Mouse (Mus musculus): ENCODE data around the gene Atp9a. TPM values are rescaled to one million over a fixed set of nuclear protein-coding genes. Genes with fewer than 3 reads are reported as not detected.

Atp9a gene
- polyA plus RNA-seq, 1 experiment from 2014 or later, result 13.8 TPM

DNA sequence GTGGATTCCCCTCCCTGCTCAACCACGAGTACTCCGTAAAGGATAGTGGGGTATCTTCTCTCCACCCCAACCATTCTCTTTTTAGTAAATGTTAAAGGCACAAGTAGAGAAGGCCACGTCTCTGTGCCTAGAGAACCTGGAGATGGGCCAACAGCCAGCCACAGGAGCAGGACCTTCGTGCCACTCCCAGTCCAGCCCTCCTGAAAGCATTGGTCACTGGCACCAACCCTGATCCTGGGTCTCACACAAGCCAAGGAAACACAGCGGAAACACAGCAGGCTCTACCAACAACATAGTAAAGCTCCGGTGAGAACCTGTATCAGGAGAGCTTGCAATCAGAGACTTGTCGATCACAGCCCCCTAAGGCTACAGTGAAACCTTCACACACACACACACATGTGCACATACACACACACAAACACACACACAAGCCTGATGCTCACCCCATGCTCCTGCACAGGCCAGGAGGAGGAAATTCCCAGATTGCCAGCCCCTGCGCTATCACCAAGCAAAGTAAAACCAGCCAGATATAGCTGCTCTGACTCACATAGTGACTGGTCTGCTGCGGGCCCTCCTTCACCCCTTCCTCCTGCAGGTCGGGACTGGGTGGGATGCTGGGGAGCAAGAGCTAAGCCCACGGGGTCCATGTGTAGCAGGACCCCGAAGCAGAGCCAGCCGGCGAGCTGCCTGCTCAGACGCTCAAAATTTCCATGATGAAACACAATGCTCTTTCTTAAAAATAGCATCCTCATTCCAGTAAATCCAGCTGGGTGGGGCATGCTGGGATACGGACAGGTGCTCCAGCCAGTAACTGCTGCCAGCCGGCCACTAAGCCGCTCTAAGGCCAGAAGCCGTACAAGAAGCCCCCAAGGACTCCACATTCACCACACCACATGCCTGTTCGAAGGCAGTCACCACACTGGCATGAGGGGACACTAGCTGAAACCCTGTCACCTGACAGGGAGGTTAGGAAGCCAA lies 29.7 kb downstream of the Atp9a start:
- Histone ChIP-seq H3K4me1 (replicated peaks) (peaks cover 12% of the 10 kb centered on the region), H3K27ac (peak overlapping the region; percentile 40; the same call in 1 of the 2 replicates), H3K36me3 (no peaks in the 10 kb centered on the region), H3K9me3 (replicated peaks) (no peaks in the 10 kb centered on the region), H3K9ac (0 out of 2 replicates have a peak overlapping the region, but pooled peaks have one; percentile 26), H3K4me3 (peak overlapping the region; percentile 23; the same call in 1 of the 2 replicates), H3K27me3 (no peaks in the 10 kb centered on the region), H3K4me2 (peak overlapping the region; percentile 51)
- 50% methylated on average over 20 of the region's 20 CpGs for WGBS
- no peak for ATAC-seq (replicated peaks; ENCODE audit: insufficient number of reproducible peaks, insufficient read depth, low FRiP score, low read depth)

DNA sequence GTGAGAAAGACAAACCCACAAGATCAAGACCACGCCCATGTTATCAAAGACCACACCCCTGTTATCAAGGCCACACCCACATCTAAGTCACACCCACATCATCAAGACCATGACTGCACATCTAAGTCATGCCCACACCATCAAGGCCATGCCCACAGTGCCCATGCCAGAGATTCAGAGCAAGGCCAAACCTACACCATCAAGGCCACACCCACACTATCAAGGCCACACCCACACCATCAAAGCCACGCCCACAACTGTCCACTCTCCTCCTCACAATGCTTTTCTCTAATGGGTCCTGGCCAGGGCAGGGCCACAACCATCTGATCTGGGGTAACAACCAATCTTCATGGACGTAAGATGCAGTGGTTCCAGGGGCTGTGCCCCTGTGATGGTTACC lies 31.2 kb downstream of the Atp9a start:
- no peak overlapping the region for H3K4me2 ChIP-seq
- peaks cover 2% of the 10 kb centered on the region; the same call in 1 of the 2 replicates for H3K36me3 ChIP-seq
- H3K27me3 ChIP-seq, result no peaks in the 10 kb centered on the region
- H3K4me3 ChIP-seq, result no peak overlapping the region
- no peak overlapping the region for H3K27ac ChIP-seq
- peaks cover 12% of the 10 kb centered on the region for H3K4me1 ChIP-seq (replicated peaks)
- no peaks in the 10 kb centered on the region for H3K9me3 ChIP-seq (replicated peaks)
- no peak for ATAC-seq (replicated peaks; ENCODE audit: insufficient number of reproducible peaks, insufficient read depth, low FRiP score, low read depth)
- H3K9ac ChIP-seq, result no peak overlapping the region
- 72% methylated on average over 3 of the region's 3 CpGs for WGBS

DNA sequence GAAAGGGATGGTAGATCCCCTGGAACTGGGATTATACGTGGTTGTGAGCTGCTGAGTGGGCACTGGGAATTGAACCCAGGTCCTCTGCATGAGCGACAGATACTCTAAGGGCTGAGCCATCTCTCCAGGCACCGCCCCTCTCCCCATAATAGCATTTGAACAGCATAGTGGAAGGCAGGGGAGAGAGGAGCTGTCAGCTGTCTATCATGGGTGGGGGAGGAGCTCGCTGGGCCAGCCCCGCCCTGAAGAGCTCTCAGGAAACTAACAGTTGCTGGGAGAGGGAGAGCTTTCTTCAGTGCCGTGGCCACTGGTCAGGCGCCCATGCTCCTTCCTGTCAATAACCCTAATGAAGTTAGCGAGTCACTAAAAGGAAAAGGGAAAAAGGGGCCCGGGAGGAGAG lies 34.4 kb downstream of the Atp9a start:
- peaks cover 8% of the 10 kb centered on the region for H3K4me1 ChIP-seq (replicated peaks)
- no peak overlapping the region for H3K4me3 ChIP-seq
- H3K36me3 ChIP-seq, result peaks cover 5% of the 10 kb centered on the region; the same call in 1 of the 2 replicates
- no peak for ATAC-seq (replicated peaks; ENCODE audit: insufficient number of reproducible peaks, insufficient read depth, low FRiP score, low read depth)
- no peak overlapping the region for H3K4me2 ChIP-seq
- WGBS, result 34% methylated on average over 9 of the region's 9 CpGs
- no peaks in the 10 kb centered on the region for H3K9me3 ChIP-seq (replicated peaks)
- no peak overlapping the region for H3K27ac ChIP-seq
- no peak overlapping the region for H3K9ac ChIP-seq
- no peaks in the 10 kb centered on the region for H3K27me3 ChIP-seq

DNA sequence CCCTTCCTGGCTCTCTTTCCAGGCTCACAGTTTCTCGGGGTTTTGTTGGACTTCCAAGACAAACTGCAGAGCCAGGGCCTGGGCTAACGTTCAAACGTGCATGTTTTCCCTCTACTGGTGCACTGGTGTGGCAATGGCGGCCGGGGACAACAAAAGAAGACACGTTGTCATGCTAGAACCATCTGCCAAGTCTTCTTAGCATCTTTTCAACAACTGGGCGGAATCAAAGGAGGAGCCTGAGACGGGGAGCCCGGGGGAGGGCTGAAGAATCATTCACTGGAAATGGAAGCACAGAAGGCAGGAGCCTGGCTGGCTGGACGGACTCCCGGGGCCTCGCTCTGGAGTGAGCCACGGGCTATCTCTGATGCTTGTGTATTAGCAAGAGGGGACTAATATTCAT lies 39.9 kb downstream of the Atp9a start:
- Histone ChIP-seq H3K9ac (no peak overlapping the region), H3K36me3 (peaks cover 5% of the 10 kb centered on the region; the same call in 1 of the 2 replicates), H3K27ac (no peak overlapping the region), H3K27me3 (no peaks in the 10 kb centered on the region), H3K4me3 (no peak overlapping the region), H3K4me1 (replicated peaks) (no peaks in the 10 kb centered on the region), H3K4me2 (no peak overlapping the region), H3K9me3 (replicated peaks) (no peaks in the 10 kb centered on the region)
- no peak for ATAC-seq (replicated peaks; ENCODE audit: insufficient number of reproducible peaks, insufficient read depth, low FRiP score, low read depth)
- 50% methylated on average over 13 of the region's 13 CpGs for WGBS

DNA sequence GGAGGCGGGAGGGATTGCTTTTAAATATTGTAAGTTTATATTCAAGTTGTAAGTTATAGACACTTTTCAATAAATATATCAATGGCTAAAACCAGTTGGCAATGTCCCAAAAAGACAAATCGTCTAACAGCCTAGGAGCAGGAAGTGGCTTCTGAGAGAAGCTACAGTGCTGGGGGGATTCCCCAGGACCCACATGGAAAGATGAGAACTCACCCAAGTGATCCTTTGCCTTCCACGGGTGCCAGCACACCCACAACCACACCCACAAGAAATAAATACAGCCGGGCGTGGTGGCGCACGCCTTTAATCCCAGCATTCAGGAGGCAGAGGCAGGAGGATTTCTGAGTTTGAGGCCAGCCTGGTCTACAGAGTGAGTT lies 47.2 kb downstream of the Atp9a start:
- ATAC-seq (replicated peaks; ENCODE audit: insufficient number of reproducible peaks, insufficient read depth, low FRiP score, low read depth), result no peak
- WGBS, result 82% methylated on average over 7 of the region's 7 CpGs
- peaks cover 4% of the 10 kb centered on the region; the same call in 1 of the 2 replicates for H3K27me3 ChIP-seq

DNA sequence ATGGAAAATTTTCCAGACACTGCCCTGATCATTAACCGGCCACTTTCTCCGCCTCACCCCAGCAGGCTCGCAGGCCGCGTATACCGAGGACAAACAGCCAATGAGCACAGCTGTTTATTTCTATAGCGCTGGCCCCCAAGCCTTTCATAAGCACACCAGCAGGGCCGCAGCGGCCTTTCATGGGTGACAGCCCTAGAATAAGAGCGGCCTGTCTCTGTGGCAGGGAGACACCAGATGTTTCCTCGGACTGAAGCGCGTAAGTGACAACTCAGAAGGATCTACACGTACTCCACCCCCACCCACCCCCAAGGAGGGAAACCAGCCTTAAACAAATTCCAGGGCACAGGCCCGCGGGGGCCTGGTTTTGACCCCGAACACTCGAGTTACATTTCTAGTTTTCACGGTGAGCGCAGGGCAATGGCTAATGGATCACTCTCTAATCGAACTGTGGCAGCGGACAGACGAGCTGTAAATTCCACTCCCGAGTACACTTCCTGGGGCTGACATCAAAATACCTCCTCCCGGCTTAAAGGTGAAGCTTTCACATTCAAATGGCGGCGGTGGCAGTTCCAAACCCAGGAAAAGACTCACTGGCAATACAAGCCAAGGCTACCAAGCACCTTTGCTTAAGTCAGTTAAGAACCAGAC lies 47.7 kb downstream of the Atp9a start:
- Histone ChIP-seq H3K4me3 (peak overlapping the region; percentile 12; the same call in 1 of the 2 replicates), H3K9ac (no peak overlapping the region), H3K9me3 (replicated peaks) (no peaks in the 10 kb centered on the region), H3K4me2 (peak overlapping the region; percentile 40), H3K36me3 (no peaks in the 10 kb centered on the region), H3K4me1 (replicated peaks) (peaks cover 6% of the 10 kb centered on the region), H3K27me3 (peaks cover 4% of the 10 kb centered on the region; the same call in 1 of the 2 replicates), H3K27ac (no peak overlapping the region)
- ATAC-seq (replicated peaks; ENCODE audit: insufficient number of reproducible peaks, insufficient read depth, low FRiP score, low read depth), result no peak
- WGBS, result 22% methylated on average over 27 of the region's 27 CpGs

More for the DNA sequence above, 47.2 kb downstream of the Atp9a start:
- Histone ChIP-seq H3K4me1 (replicated peaks) (peaks cover 6% of the 10 kb centered on the region), H3K36me3 (no peaks in the 10 kb centered on the region), H3K9ac (no peak overlapping the region), H3K4me3 (no peak overlapping the region), H3K4me2 (peak overlapping the region; percentile 40; the same call in 1 of the 2 replicates), H3K9me3 (replicated peaks) (no peaks in the 10 kb centered on the region), H3K27ac (no peak overlapping the region)

DNA sequence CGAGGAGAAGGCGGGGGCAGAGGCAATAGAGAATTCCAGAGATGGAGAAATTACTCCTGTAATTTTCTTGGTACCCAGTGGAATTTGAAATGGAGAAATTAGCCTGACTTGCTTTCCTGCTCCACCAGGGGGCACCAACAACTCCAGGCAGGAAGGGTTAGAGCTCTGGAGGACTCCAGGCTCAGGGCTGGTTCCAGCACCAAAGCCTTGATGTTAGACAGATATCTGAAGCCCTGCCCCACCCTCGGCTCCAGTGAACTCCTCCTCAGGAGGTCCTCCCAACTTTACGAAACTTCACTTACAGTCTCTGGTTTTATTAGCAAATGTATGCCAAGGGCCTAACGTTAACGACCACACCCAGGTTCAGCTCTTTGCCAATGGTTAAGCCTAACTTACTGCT lies 50.4 kb downstream of the Atp9a start:
- H3K4me1 ChIP-seq (replicated peaks), result peaks cover 6% of the 10 kb centered on the region
- H3K9me3 ChIP-seq (replicated peaks), result no peaks in the 10 kb centered on the region
- peaks cover 4% of the 10 kb centered on the region; the same call in 1 of the 2 replicates for H3K27me3 ChIP-seq
- H3K4me3 ChIP-seq, result no peak overlapping the region
- H3K36me3 ChIP-seq, result no peaks in the 10 kb centered on the region
- no peak for ATAC-seq (replicated peaks; ENCODE audit: insufficient number of reproducible peaks, insufficient read depth, low FRiP score, low read depth)
- WGBS, result 43% methylated on average over 6 of the region's 6 CpGs
- no peak overlapping the region for H3K9ac ChIP-seq
- H3K4me2 ChIP-seq, result no peak overlapping the region
- H3K27ac ChIP-seq, result no peak overlapping the region

DNA sequence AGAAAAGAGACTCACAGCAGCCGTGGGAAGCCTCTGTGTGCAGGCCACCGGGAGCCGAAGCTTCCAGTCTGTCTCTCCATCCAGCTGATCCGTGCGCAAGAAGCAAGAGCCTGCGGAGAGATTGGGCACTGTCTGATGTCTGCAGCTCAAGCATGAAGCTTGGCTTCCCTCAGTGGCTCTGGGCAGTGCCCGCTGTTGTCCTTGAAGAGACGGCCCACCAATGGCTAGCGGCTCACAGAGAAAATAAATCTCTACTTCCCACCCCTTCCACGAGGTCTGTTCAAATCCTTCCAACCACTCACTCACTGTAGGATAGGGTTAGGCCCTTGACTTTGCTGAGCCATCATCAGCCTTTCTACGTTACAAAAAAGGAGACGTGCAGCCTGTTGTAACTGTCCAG lies 54.9 kb downstream of the Atp9a start:
- no peak overlapping the region for H3K9ac ChIP-seq
- ATAC-seq (replicated peaks; ENCODE audit: insufficient number of reproducible peaks, insufficient read depth, low FRiP score, low read depth), result no peak
- H3K27me3 ChIP-seq, result peaks cover 4% of the 10 kb centered on the region; the same call in 1 of the 2 replicates
- H3K36me3 ChIP-seq, result no peaks in the 10 kb centered on the region
- no peaks in the 10 kb centered on the region for H3K4me1 ChIP-seq (replicated peaks)
- H3K4me3 ChIP-seq, result no peak overlapping the region
- no peak overlapping the region for H3K4me2 ChIP-seq
- no peak overlapping the region for H3K27ac ChIP-seq
- 87% methylated on average over 12 of the region's 12 CpGs for WGBS
- H3K9me3 ChIP-seq (replicated peaks), result no peaks in the 10 kb centered on the region

DNA sequence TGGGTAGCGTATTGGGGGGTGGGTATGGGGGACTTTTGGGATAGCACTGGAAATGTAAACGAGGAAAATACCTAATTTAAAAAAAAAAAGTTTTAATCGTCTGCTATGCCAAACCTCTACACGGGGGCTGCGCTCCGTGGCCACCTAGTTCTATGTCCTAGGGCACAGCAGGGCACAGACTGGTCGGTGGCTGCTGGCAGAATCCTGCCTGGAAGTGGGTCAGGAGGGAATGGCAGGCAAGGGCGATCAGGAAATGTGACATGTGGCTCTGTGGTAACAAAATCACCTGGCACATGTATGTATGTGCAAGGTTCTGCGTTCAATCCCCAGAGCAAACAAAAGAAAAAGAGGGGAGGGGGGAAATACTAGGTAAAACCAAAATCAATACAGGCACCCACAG lies 56.3 kb downstream of the Atp9a start:
- H3K9ac ChIP-seq, result no peak overlapping the region
- H3K9me3 ChIP-seq (replicated peaks), result no peaks in the 10 kb centered on the region
- no peak for ATAC-seq (replicated peaks; ENCODE audit: insufficient number of reproducible peaks, insufficient read depth, low FRiP score, low read depth)
- H3K27ac ChIP-seq, result no peak overlapping the region
- no peak overlapping the region for H3K4me2 ChIP-seq
- no peak overlapping the region for H3K4me3 ChIP-seq
- 92% methylated on average over 9 of the region's 9 CpGs for WGBS
- H3K4me1 ChIP-seq (replicated peaks), result no peaks in the 10 kb centered on the region
- peaks cover 3% of the 10 kb centered on the region; the same call in 1 of the 2 replicates for H3K27me3 ChIP-seq
- H3K36me3 ChIP-seq, result peaks cover 6% of the 10 kb centered on the region; the same call in 1 of the 2 replicates

DNA sequence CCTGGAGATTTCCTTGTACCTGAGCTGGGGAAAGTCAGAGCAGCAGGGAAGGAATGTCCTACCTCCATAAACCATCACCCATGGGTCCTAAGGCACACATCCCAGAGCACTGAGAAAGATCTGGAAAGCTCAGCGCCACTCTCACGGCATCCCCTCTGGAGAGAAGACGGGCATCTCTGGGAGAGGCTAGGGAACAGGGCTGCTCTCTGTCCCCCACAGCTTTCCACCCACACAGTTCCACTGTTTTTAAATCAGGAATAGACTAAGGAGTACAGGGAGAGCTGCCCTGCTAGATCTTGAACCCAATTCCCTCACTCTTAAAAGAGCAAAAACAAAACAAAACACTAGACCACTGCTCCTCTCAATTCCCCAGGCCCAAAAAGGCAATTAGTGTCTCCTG lies 57.5 kb downstream of the Atp9a start:
- Histone ChIP-seq H3K4me1 (replicated peaks) (no peaks in the 10 kb centered on the region), H3K27ac (no peak overlapping the region), H3K27me3 (no peaks in the 10 kb centered on the region), H3K4me2 (no peak overlapping the region), H3K9ac (no peak overlapping the region), H3K9me3 (replicated peaks) (no peaks in the 10 kb centered on the region), H3K4me3 (no peak overlapping the region), H3K36me3 (peaks cover 9% of the 10 kb centered on the region; the same call in 1 of the 2 replicates)
- ATAC-seq (replicated peaks; ENCODE audit: insufficient number of reproducible peaks, insufficient read depth, low FRiP score, low read depth), result no peak
- 58% methylated on average over 3 of the region's 3 CpGs for whole genome bisulfite sequencing

DNA sequence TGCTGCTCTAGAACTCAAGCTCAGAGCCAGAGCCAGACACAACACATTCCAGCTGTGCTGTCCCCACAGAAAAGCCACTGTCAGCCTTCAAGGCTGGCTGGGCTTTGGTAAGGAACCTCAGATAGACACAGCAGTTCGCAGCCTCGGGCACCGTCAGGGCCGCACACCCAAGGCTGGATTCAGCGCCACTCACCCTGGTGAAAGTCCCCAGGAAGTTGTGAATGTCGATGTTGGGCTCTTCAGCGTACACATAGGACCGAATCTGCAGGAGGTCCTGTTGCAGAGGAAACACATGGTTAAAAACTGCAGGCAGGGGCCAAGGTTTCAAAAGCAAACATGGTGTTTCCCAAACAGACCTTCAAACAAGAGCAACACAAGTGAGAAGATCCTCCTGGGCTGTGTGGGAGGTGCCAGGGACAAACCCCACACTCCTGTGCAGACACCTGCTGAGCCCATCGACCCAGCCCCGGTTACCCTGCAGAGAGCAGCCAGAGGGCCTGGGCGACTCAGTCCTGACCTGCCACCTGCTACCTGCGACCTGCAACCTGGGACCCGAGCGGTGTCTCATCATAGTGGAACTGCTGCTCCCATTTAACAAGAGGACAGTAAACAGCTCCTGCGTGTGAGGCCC lies 58.6 kb downstream of the Atp9a start:
- no peak overlapping the region for H3K4me2 ChIP-seq
- H3K4me1 ChIP-seq (replicated peaks), result no peaks in the 10 kb centered on the region
- H3K27me3 ChIP-seq, result no peaks in the 10 kb centered on the region
- H3K36me3 ChIP-seq, result peaks cover 9% of the 10 kb centered on the region; the same call in 1 of the 2 replicates
- H3K27ac ChIP-seq, result no peak overlapping the region
- WGBS, result 47% methylated on average over 15 of the region's 15 CpGs
- H3K9me3 ChIP-seq (replicated peaks), result no peaks in the 10 kb centered on the region
- no peak overlapping the region for H3K4me3 ChIP-seq
- H3K9ac ChIP-seq, result no peak overlapping the region
- no peak for ATAC-seq (replicated peaks; ENCODE audit: insufficient number of reproducible peaks, insufficient read depth, low FRiP score, low read depth)

Measured in heart, embryonic 15.5 days (tissue).